In the genomic region with DNA sequence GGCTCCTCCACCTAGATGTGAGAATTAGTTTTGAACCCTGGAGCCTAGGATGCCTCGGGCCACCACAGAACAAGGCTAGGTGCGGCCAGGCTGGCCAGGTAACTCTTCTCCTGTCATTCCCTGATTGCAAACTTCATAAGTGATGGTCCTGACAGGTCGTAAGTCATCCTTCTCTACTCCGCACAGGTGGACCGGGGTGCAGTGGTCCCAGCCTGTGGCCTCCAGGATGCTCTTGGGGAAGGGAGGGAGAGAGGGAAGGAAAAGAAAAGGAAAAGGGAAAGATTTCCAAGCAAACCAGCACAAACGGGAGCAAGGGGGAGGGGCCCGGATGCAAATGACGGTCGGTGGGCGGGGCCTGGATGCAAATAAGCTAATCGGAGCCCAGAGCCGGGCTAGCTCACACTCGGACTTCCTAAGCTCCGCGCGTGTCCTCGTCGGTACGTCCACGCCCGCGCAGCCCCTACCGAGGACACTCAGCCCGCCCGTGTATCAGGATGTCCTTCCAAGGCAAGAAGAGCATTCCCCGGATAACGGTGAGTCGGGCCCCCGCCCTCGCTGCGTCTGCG, we compare ENCODE assay signal across 8 mouse cellular contexts. TPM values are rescaled to one million over a fixed set of nuclear protein-coding genes. Genes with fewer than 3 reads are reported as not detected.
DNase-seq lines count a peak whose midpoint lies in the region; ATAC-seq and TF ChIP-seq lines count a peak whose summit lies in the region.

Dpysl4 (plus strand) TSS at position 373 of the 566 bp plus-strand sequence.

- peak within 1 kb of the TSS; percentile 41 for H3K9ac ChIP-seq in heart, embryonic 15.5 days
- H3K9ac ChIP-seq in liver, embryonic 12.5 days = no peak within 1 kb of the TSS

- no peak for TF ChIP-seq CTCF in lung, adult 2 months (IDR thresholded peaks at IDR 0.05; ENCODE audit: insufficient read depth, low read length)
- no peak for TF ChIP-seq CTCF in embryonic fibroblast, embryonic 13.5 days (IDR thresholded peaks at IDR 0.05; ENCODE audit: borderline replicate concordance, insufficient read depth, low read length)

- H3K27me3 ChIP-seq in heart, embryonic 15.5 days = peaks cover 75% of the 10 kb centered on the region
- peaks cover 64% of the 10 kb centered on the region for H3K27me3 ChIP-seq in liver, embryonic 12.5 days (replicated peaks)

- H3K4me1 ChIP-seq in lung, adult 2 months (ENCODE audit: control insufficient read depth, insufficient read depth, low read length) = peaks cover 2% of the 10 kb centered on the region; the same call in 1 of the 2 replicates
- H3K4me1 ChIP-seq in embryonic fibroblast, embryonic 13.5 days (ENCODE audit: control insufficient read depth, insufficient read depth, low read length) = no peaks in the 10 kb centered on the region
- H3K4me1 ChIP-seq in heart, embryonic 15.5 days (replicated peaks) = peaks cover 10% of the 10 kb centered on the region
- no peaks in the 10 kb centered on the region for H3K4me1 ChIP-seq in liver, embryonic 12.5 days

- ATAC-seq in heart, embryonic 15.5 days (replicated peaks; ENCODE audit: insufficient number of reproducible peaks, insufficient read depth, low FRiP score, low read depth) = peak; percentile 41; the same call in 1 of the 2 replicates
- ATAC-seq in liver, embryonic 12.5 days = no peak; the same call in 1 of the 2 replicates
- no peak for ATAC-seq in monocyte, adult 5-6 weeks (replicated peaks; ENCODE audit: insufficient number of reproducible peaks, low FRiP score, low TSS enrichment, poor library complexity, severe bottlenecking)

- no peaks in the 10 kb centered on the region for H3K9me3 ChIP-seq in heart, embryonic 15.5 days (replicated peaks)
- H3K9me3 ChIP-seq in liver, embryonic 12.5 days (replicated peaks) = no peaks in the 10 kb centered on the region

- 8% methylated on average over 32 of the region's 32 CpGs for WGBS in lung, adult 2 months
- 7% methylated on average over 32 of the region's 32 CpGs for WGBS in heart, embryonic 15.5 days
- 5% methylated on average over 32 of the region's 32 CpGs for WGBS in liver, embryonic 12.5 days (ENCODE audit: insufficient replicate concordance)

- H3K4me2 ChIP-seq in heart, embryonic 15.5 days = peak within 1 kb of the TSS; percentile 90
- H3K4me2 ChIP-seq in liver, embryonic 12.5 days = peak within 1 kb of the TSS; percentile 62

- H3K4me3 ChIP-seq in lung, adult 2 months (replicated peaks; ENCODE audit: extremely low read depth, low read depth, low read length) = no peak within 1 kb of the TSS
- H3K4me3 ChIP-seq in embryonic fibroblast, embryonic 13.5 days (ENCODE audit: insufficient read depth, low read length) = peak within 1 kb of the TSS; percentile 46
- peak within 1 kb of the TSS; percentile 54 for H3K4me3 ChIP-seq in heart, embryonic 15.5 days
- peak within 1 kb of the TSS; percentile 43 for H3K4me3 ChIP-seq in liver, embryonic 12.5 days

- DNase-seq in lung, adult 18-20 months = peak; percentile 6 to 9
- no peak for DNase-seq in lung, adult 2 months
- peak; percentile 89 to 91 for DNase-seq in kidney, postnatal 4 days
- peak; percentile 13 for DNase-seq in ovary, postnatal 10 days (ENCODE audit: low spot score)

- no peak within 1 kb of the TSS for H3K27ac ChIP-seq in embryonic fibroblast, embryonic 13.5 days (ENCODE audit: insufficient read depth, low read length)
- H3K27ac ChIP-seq in heart, embryonic 15.5 days = no peak within 1 kb of the TSS
- H3K27ac ChIP-seq in liver, embryonic 12.5 days = no peak within 1 kb of the TSS

- no peak for TF ChIP-seq POLR2A in lung, adult 2 months (IDR thresholded peaks at IDR 0.05; ENCODE audit: borderline replicate concordance, extremely low read depth, low read depth, low read length)
- TF ChIP-seq POLR2A in embryonic fibroblast, embryonic 13.5 days (IDR thresholded peaks at IDR 0.05; ENCODE audit: low read depth, low read length) = peak; percentile 76

- H3K36me3 ChIP-seq in heart, embryonic 15.5 days = no peaks in the 10 kb centered on the region
- H3K36me3 ChIP-seq in liver, embryonic 12.5 days = no peaks in the 10 kb centered on the region

RNA-seq across cellular contexts. Expression of gene Dpysl4, which starts in this region (rescaled TPM):
- 0.38 and 0.40 TPM in 2 replicates for polyA plus RNA-seq in lung, adult 2 months (2012; rRNA removed)
- polyA plus RNA-seq in embryonic fibroblast, embryonic 13.5 days (2011; ENCODE audit: insufficient read length, low read depth, missing spikeins) = 3.6 and 3.7 TPM in 2 replicates
- polyA plus RNA-seq in heart, embryonic 15.5 days (2015; fragmentation: Nextera tagmentation; extraction: Ambion mirVana) = 3.3 and 3.6 TPM in 2 replicates
- polyA plus RNA-seq in liver, embryonic 12.5 days (2016; fragmentation: Nextera tagmentation; extraction: Ambion mirVana) = 0.86 and 1.2 TPM in 2 replicates
- 0.32 TPM in 1 of 3 replicates, not detected in the others for total RNA-seq in monocyte, adult 5-6 weeks (2017)
